Mouse (Mus musculus): ENCODE results near the gene Dync1li1. TPM values are rescaled to one million over a fixed set of nuclear protein-coding genes. Genes with fewer than 3 reads are reported as not detected.

The Dync1li1 gene
- polyA plus RNA-seq, 1 experiment: 18.7 TPM

GRCm38 (mm10) chr9:114699882-114700665 lies 11.5 kb downstream of the Dync1li1 start:
- H3K4me3 ChIP-seq (ENCODE audit: low read depth, low read length): no peak overlapping the region
- no peaks in the 10 kb centered on the region for H3K27me3 ChIP-seq (ENCODE audit: control insufficient read depth, insufficient read depth, low read length)
- TF ChIP-seq CTCF (IDR thresholded peaks at IDR 0.05; ENCODE audit: extremely low read depth, insufficient read length, insufficient replicate concordance, low read depth, low read length): no peak
- TF ChIP-seq POLR2A (IDR thresholded peaks at IDR 0.05; ENCODE audit: low read depth, low read length): no peak
- H3K36me3 ChIP-seq (ENCODE audit: control insufficient read depth, insufficient read depth, low read length): peaks cover 6% of the 10 kb centered on the region
- WGBS: 88% methylated on average over 16 of the region's 16 CpGs
- H3K4me1 ChIP-seq (ENCODE audit: control insufficient read depth, insufficient read depth, insufficient read length, low read length): peaks cover 2% of the 10 kb centered on the region; the same call in 1 of the 2 replicates
- H3K27ac ChIP-seq (ENCODE audit: insufficient read depth, low read depth, low read length): no peak overlapping the region

DNA sequence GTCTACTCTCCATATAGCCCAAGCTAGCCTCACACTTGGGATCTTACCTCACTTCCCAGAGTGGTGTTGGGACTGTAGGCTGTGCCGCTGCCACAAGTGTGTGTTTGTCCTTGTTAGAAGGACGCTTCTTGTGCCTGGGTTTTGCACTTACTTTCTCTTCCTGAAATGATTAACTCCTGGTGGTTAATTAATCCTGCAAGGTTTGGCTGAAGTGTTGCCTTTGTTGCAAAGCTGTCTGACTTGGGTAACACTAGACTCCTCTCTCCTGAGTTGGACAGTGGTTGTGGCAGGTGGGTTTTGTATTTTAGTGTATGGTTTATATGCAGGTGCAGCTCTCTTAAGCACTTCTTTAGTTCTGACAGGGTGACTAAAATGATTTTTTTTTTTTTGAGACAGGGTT lies 12.4 kb downstream of the Dync1li1 start:
- WGBS: 23% methylated on average over 2 of the region's 2 CpGs
- Histone ChIP-seq H3K36me3 (ENCODE audit: control insufficient read depth, insufficient read depth, low read length) (peaks cover 8% of the 10 kb centered on the region), H3K27ac (ENCODE audit: insufficient read depth, low read depth, low read length) (peak overlapping the region; percentile 70; the same call in 1 of the 2 replicates), H3K4me1 (ENCODE audit: control insufficient read depth, insufficient read depth, insufficient read length, low read length) (peaks cover 2% of the 10 kb centered on the region; the same call in 1 of the 2 replicates), H3K27me3 (ENCODE audit: control insufficient read depth, insufficient read depth, low read length) (no peaks in the 10 kb centered on the region), H3K4me3 (ENCODE audit: low read depth, low read length) (no peak overlapping the region)
- TF ChIP-seq POLR2A (IDR thresholded peaks at IDR 0.05; ENCODE audit: low read depth, low read length) (no peak), CTCF (IDR thresholded peaks at IDR 0.05; ENCODE audit: extremely low read depth, insufficient read length, insufficient replicate concordance, low read depth, low read length) (no peak)

DNA sequence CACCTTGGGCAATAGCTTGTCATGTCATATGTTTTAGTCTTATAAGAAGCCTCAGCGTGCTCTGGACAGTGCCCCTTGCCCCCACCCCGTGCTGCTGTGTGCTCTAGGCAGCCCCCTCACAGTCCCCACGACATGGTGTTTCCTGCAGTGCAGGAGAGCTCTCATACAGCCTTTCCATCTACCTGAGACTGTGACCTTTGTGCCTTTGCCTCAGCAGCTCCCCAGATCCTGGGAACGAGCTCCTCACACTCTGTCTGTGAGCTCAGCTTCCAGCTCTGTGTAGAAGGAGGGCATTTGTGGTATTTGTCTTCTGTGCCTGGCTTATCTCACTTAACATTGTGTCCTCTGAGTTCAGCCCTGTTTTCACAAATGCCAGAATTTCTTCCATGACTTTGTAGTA lies 13.3 kb downstream of the Dync1li1 start:
- H3K4me1 ChIP-seq (ENCODE audit: control insufficient read depth, insufficient read depth, insufficient read length, low read length): peaks cover 2% of the 10 kb centered on the region; the same call in 1 of the 2 replicates
- TF ChIP-seq CTCF (IDR thresholded peaks at IDR 0.05; ENCODE audit: extremely low read depth, insufficient read length, insufficient replicate concordance, low read depth, low read length): no peak
- 36% methylated on average over 4 of the region's 4 CpGs for WGBS
- H3K4me3 ChIP-seq (ENCODE audit: low read depth, low read length): no peak overlapping the region
- H3K27me3 ChIP-seq (ENCODE audit: control insufficient read depth, insufficient read depth, low read length): no peaks in the 10 kb centered on the region
- peaks cover 10% of the 10 kb centered on the region for H3K36me3 ChIP-seq (ENCODE audit: control insufficient read depth, insufficient read depth, low read length)
- H3K27ac ChIP-seq (ENCODE audit: insufficient read depth, low read depth, low read length): no peak overlapping the region

- Histone ChIP-seq H3K36me3 (ENCODE audit: control insufficient read depth, insufficient read depth, low read length) (peaks cover 35% of the 10 kb centered on the region), H3K4me3 (ENCODE audit: low read depth, low read length) (no peak overlapping the region), H3K27me3 (ENCODE audit: control insufficient read depth, insufficient read depth, low read length) (no peaks in the 10 kb centered on the region), H3K4me1 (ENCODE audit: control insufficient read depth, insufficient read depth, insufficient read length, low read length) (no peaks in the 10 kb centered on the region), H3K27ac (ENCODE audit: insufficient read depth, low read depth, low read length) (no peak overlapping the region)
- 86% methylated on average over 4 of the region's 4 CpGs for WGBS
- TF ChIP-seq POLR2A (IDR thresholded peaks at IDR 0.05; ENCODE audit: low read depth, low read length) (no peak), CTCF (IDR thresholded peaks at IDR 0.05; ENCODE audit: extremely low read depth, insufficient read length, insufficient replicate concordance, low read depth, low read length) (no peak)
Observed at GRCm38 (mm10) chr9:114707805-114708204, 19.2 kb downstream of the Dync1li1 start.

DNA sequence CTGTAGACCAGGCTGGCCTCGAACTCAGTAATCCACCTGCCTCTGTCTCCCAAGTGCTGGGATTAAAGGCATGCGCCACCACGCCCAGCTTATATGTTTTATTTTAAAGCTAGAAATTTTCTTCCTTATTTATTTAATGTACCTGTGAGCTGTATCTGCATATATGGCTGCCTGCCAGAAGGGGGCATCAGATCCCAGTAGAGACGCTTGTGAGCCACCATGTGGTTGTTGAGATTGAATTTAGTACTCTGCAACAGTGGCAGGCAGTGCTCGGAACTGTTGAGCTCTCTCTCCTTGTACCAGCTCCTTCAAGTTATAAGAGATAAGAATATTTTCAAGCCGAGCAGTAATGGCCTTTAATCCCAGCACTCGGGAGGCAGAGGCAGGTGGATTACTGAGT lies 21.8 kb downstream of the Dync1li1 start:
- 70% methylated on average over 7 of the region's 7 CpGs for WGBS
- Histone ChIP-seq H3K4me3 (ENCODE audit: low read depth, low read length) (no peak overlapping the region), H3K4me1 (ENCODE audit: control insufficient read depth, insufficient read depth, insufficient read length, low read length) (no peaks in the 10 kb centered on the region), H3K27me3 (ENCODE audit: control insufficient read depth, insufficient read depth, low read length) (no peaks in the 10 kb centered on the region), H3K36me3 (ENCODE audit: control insufficient read depth, insufficient read depth, low read length) (peaks cover 55% of the 10 kb centered on the region), H3K27ac (ENCODE audit: insufficient read depth, low read depth, low read length) (no peak overlapping the region)
- TF ChIP-seq CTCF (IDR thresholded peaks at IDR 0.05; ENCODE audit: extremely low read depth, insufficient read length, insufficient replicate concordance, low read depth, low read length): peak; percentile 61; the same call in 1 of the 2 replicates
- TF ChIP-seq POLR2A (IDR thresholded peaks at IDR 0.05; ENCODE audit: low read depth, low read length): no peak

DNA sequence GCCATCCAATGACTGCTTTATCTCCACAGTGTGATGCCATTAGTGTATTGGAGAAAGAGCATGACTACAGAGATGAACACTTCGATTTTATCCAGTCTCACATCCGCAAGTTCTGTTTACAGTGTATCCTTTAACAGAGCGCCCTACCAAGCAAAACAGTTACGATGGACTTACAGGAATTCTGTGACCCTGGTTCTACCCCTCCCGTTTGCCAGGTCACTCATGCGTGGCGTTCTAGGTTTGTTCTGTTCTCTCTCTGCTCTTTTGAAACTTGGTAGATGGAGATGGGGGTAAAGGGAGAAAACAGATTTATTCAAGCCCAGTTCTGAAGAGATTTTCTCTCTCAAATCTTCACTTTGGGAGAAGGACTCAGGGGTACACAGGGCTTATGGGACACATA lies 24.9 kb downstream of the Dync1li1 start:
- Histone ChIP-seq H3K4me1 (ENCODE audit: control insufficient read depth, insufficient read depth, insufficient read length, low read length) (peaks cover 6% of the 10 kb centered on the region), H3K27me3 (ENCODE audit: control insufficient read depth, insufficient read depth, low read length) (no peaks in the 10 kb centered on the region), H3K36me3 (ENCODE audit: control insufficient read depth, insufficient read depth, low read length) (peaks cover 55% of the 10 kb centered on the region), H3K4me3 (ENCODE audit: low read depth, low read length) (no peak overlapping the region), H3K27ac (ENCODE audit: insufficient read depth, low read depth, low read length) (no peak overlapping the region)
- WGBS: 93% methylated on average over 7 of the region's 7 CpGs
- TF ChIP-seq POLR2A (IDR thresholded peaks at IDR 0.05; ENCODE audit: low read depth, low read length): no peak
- TF ChIP-seq CTCF (IDR thresholded peaks at IDR 0.05; ENCODE audit: extremely low read depth, insufficient read length, insufficient replicate concordance, low read depth, low read length): no peak

- peaks cover 65% of the 10 kb centered on the region for H3K36me3 ChIP-seq (ENCODE audit: control insufficient read depth, insufficient read depth, low read length)
Observed at GRCm38 (mm10) chr9:114716677-114717331, 28.2 kb downstream of the Dync1li1 start.

More at GRCm38 (mm10) chr9:114716677-114717331, 28.2 kb downstream of the Dync1li1 start:
- no peak for TF ChIP-seq CTCF (IDR thresholded peaks at IDR 0.05; ENCODE audit: extremely low read depth, insufficient read length, insufficient replicate concordance, low read depth, low read length)
- no peak for TF ChIP-seq POLR2A (IDR thresholded peaks at IDR 0.05; ENCODE audit: low read depth, low read length)
- WGBS: 65% methylated on average over 18 of the region's 18 CpGs
- Histone ChIP-seq H3K4me1 (ENCODE audit: control insufficient read depth, insufficient read depth, insufficient read length, low read length) (peaks cover 6% of the 10 kb centered on the region), H3K4me3 (ENCODE audit: low read depth, low read length) (no peak overlapping the region), H3K27me3 (ENCODE audit: control insufficient read depth, insufficient read depth, low read length) (no peaks in the 10 kb centered on the region), H3K27ac (ENCODE audit: insufficient read depth, low read depth, low read length) (peak overlapping the region; percentile 52)
